Mouse (Mus musculus): ENCODE data around the gene Wdr25. TPM values are rescaled to one million over a fixed set of nuclear protein-coding genes. Genes with fewer than 3 reads are reported as not detected.
"Not testable (repeated sequence)": the region's sequence is repeated elsewhere in the genome, so short reads cannot be mapped to it uniquely, and the experiment has no call there.

The Wdr25 gene
- polyA plus RNA-seq (2012; rRNA removed), result 5.5 and 9.4 TPM in 2 replicates

DNA sequence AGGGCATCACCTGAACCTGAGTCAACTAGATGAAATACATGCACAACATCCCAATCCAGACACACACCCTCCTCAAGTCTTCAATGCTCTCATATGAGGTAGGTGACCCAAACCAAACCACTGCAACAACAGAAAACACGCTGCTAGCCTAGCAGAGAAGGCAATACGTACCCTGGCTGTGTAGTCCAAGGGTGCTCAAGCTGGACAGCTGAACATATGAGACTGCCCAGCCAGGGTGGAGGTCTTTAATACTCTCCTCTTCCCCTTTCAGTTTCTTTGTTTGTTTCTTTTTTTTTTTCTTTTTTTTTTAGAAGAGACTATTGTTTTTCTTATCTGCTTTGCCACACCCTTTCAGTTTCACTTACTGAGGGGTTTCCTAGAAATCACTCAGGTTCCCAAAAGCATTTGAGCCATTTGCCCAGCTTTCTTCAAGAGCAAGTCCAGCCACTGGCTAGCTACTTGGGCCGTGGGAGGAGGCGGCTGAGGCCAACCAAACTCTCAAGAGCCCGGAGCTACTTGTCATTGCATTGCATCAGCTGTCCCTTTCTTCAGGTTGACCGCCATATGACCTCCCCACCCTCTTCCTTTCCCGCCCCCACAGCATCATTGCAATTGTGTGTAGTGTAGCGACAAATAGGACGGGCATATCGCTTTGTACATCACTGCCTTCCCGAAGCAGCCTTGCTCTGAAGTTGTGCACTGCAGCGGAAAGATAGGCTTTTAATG lies at the start of gene Wdr25:
Gene Wdr25, plus strand, starts transcription at position 643 of the 726 bp plus-strand sequence.
- no peak for DNase-seq (ENCODE audit: low read depth, low spot score)
- WGBS, result 10% methylated on average over 12 of the region's 12 CpGs

DNA sequence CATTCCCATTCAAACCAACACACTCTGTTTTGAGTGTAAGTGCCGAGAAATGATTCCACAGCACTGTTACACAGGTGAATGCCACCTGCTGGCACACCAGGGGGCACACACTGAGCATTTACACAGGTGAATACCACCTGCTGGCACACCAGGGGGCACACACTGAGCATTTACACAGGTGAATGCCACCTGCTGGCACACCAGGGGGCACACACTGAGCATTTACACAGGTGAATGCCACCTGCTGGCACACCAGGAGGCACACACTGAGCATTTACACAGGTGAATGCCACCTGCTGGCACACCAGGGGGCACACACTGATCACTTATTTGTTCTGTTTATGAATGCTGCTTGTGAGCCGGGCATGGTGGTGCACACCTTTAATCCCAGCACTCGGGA lies 45.4 kb upstream of the Wdr25 start:
- not testable (repeated sequence) for DNase-seq (ENCODE audit: low read depth, low spot score)
- WGBS, result 64% methylated on average over 3 of the region's 3 CpGs

DNA sequence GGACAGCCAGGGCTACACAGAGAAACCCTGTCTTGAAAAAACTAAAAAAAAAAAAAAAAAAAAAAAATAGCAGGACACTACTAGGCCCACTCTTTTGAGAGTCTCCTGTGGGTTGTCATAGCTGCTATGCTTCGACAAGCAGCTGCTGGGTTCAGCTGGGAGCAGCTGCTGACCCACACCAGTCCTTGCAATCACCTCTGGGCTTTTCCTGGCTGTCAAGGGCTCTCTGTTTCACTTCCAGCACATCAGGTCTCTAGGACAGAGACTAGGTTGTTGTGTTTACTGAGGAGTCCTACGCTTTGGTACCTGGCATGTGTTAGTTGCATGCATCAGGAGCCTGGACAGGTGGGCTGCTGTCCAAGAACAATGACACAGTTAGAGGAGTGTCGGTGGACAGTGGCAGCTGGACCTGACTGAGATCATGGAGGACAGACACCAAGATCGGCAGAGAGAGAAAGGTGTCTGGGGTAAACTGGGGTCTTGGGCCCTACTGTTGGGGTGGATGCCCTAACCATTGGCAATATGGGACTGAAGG lies 43.9 kb upstream of the Wdr25 start:
- WGBS, result 68% methylated on average over 4 of the region's 4 CpGs
- no peak for DNase-seq (ENCODE audit: low read depth, low spot score)

DNA sequence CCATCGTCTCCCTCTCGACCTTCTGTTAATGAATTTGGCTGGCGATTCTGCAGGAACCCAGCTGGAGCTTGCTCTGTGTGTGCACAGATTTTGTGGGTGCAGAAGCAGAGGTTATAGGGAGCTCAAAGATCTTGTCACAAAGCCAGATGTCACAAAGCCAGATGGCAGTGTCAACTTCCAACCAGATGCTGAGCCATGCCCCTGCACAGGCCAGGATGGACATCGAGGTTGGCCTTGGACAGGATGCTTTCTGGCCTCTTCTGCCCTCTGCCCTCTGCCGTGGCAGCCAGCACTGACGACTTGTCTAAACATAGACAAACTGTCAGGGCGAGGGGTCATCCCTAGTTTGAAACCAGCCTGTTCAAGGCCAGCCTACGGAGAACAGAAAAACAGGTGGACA lies 43.3 kb upstream of the Wdr25 start:
- DNase-seq (ENCODE audit: low read depth, low spot score), result no peak
- WGBS, result 54% methylated on average over 8 of the region's 8 CpGs

- WGBS, result 87% methylated on average over 8 of the region's 8 CpGs
- no peak for DNase-seq (ENCODE audit: low read depth, low spot score)
Observed at GRCm38 (mm10) chr12:108850886-108851285, 42.5 kb upstream of the Wdr25 start.

- DNase-seq (ENCODE audit: low read depth, low spot score), result no peak
- WGBS, result 88% methylated on average over 8 of the region's 8 CpGs
Observed at GRCm38 (mm10) chr12:108852822-108853221, 40.6 kb upstream of the Wdr25 start.

DNA sequence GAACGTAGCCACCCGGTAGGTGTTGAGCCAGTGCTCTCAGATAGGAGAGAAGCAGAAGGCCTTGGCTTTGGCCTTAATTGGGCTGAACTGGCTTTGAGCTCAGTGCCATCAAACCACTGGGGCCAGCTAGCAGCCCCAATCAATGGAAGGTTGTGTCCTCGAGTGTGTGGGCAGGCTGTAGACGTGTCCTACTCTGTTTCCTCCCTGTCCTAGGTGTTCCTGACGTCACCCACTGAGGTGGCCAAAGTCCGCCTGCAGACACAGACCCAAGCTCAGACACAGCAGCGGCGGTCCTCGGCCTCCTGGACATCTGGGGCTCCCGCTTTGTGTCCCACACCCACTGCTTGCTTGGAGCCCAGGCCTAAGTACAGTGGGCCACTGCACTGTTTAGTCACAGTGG lies 38.4 kb upstream of the Wdr25 start:
- 68% methylated on average over 10 of the region's 10 CpGs for WGBS
- DNase-seq (ENCODE audit: low read depth, low spot score), result no peak

DNA sequence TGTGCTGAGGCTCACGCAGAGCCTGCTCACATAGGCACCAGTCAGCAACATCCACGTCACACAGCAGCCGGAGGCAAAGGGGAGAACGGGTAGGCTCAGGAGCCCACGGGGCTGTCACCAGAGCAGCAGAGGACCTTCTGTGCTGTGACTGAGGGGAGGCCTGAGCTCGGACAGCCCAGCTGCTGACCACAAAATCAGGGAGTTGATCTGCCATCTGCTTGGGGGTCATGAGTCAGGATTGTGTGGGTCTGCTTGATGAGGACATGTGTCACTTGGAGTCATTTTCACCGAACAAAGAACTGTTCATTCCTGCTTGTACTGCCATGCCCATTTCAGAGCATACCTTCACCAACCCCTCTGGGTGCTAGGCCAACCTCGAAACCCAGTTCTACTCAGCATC lies 37.2 kb upstream of the Wdr25 start:
- DNase-seq (ENCODE audit: low read depth, low spot score), result no peak
- WGBS, result 85% methylated on average over 8 of the region's 8 CpGs

DNA sequence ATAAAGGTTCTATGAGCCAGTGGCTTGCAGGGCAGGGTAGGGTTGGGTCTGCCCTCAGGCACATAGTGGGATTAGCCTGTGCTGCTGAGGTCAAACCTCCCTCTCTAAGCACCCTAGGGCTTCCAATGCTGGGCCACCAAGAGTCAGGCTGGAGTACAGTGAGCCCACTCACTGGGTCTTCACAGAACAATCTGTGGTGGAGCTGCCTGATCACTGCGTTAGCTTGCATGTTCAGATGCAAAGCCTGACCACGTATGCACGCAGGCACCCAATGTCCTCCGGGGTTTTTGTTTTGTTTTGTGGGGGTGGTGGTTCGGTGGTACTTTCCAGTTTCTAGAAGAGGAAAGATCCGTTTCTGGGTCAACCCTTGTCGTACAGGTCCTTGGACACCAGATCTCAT lies 36.3 kb upstream of the Wdr25 start:
- 76% methylated on average over 7 of the region's 7 CpGs for WGBS
- no peak for DNase-seq (ENCODE audit: low read depth, low spot score)

GRCm38 (mm10) chr12:108857589-108858184 lies 35.7 kb upstream of the Wdr25 start:
- WGBS, result 71% methylated on average over 7 of the region's 7 CpGs
- DNase-seq (ENCODE audit: low read depth, low spot score), result no peak

- WGBS, result 84% methylated on average over 5 of the region's 5 CpGs
- no peak for DNase-seq (ENCODE audit: low read depth, low spot score)
Observed at GRCm38 (mm10) chr12:108858486-108858885, 34.9 kb upstream of the Wdr25 start.

DNA sequence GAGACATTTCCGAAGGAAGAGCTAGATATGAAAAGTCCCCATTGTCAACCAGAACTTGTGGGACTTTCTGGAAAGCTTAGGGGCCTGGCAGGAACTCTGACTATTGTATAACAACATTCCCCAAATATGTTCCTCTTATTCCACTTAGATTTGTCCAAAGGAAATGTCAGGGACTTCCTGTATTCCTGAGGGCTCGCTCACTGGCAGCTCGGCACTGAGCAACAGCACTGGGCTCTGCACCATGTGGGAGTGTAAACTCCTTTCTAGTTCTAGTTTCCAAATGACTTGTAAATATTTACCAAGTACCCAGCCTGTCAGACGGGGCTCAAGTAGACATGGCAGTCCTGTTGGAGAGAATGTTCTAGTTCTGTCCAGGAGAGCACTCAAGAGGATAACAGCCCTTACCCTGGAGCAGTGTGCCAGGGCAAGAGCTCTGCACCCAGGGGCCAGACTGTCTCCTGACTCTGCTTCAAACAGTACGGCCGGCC lies 28.4 kb upstream of the Wdr25 start:
- 32% methylated on average over 6 of the region's 6 CpGs for WGBS
- DNase-seq (ENCODE audit: low read depth, low spot score), result no peak

GRCm38 (mm10) chr12:108869575-108869974 lies 23.9 kb upstream of the Wdr25 start:
- no peak for DNase-seq (ENCODE audit: low read depth, low spot score)
- 75% methylated on average over 2 of the region's 2 CpGs for WGBS

GRCm38 (mm10) chr12:108873122-108873521 lies 20.3 kb upstream of the Wdr25 start:
- no peak for DNase-seq (ENCODE audit: low read depth, low spot score)
- whole genome bisulfite sequencing, result 74% methylated on average over 5 of the region's 5 CpGs

- 94% methylated on average over 4 of the region's 4 CpGs for WGBS
- no peak for DNase-seq (ENCODE audit: low read depth, low spot score)
Observed at GRCm38 (mm10) chr12:108879138-108879537, 14.3 kb upstream of the Wdr25 start.

DNA sequence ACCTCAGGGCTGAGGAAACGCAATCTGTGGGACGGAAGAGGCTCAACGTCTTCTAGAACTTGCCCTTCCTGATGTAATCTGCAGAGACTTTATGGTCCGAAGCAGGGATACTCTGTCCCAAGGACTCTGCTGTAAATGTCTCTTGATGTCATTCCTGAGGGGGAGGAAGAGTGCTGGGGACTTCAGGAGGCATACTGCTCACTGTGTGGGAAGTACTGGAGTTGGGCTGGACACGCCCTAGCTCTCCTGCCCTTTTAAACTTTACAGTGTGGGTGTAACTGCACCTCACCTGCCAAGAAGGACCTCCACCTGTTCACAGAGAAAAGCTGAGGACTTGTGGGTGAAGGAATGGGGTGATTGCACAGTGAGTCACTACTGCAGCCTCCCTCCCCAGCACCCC lies 12.8 kb upstream of the Wdr25 start:
- peak; percentile 89 for DNase-seq (ENCODE audit: low read depth, low spot score)
- WGBS, result 40% methylated on average over 5 of the region's 5 CpGs

DNA sequence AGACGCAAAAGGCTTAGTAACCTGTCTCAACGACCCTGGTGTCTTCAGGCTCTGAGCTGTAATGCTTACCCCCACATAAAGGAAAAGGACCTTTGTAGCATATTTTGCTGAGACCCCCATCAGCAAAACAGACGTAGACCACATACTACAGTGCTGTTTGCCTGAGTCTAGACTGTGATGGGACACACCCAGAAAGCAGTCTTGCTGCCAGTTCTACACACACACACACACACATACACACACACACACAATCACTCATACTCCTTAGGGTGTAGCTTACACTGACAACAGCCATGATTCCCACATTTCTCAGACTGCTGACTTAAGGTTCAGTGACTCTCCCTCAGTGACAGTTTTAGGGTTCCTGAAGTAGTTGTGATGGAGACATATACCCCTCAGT lies 12.2 kb upstream of the Wdr25 start:
- DNase-seq (ENCODE audit: low read depth, low spot score), result no peak
- WGBS, result 32% methylated on average over 3 of the region's 3 CpGs

DNA sequence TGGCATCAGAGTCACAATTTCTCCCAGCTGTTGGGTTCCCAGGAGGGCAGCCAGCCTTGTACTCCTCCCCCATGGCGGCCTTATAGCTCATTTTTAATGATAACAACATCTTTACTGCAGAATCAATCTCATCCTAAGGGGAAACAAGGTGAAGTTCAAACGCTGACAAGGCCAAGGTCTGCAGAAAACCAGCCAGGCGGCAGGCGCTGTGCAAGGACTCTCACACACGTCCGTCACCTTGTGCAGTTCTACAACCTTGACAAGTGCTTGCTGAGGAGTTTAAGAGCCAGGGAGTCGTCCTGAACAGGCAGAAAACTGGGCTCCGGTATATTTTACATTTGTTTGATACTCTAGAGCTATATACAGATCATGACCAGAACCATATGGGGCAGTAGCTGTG lies 10.7 kb upstream of the Wdr25 start:
- no peak for DNase-seq (ENCODE audit: low read depth, low spot score)
- 81% methylated on average over 8 of the region's 8 CpGs for WGBS

DNA sequence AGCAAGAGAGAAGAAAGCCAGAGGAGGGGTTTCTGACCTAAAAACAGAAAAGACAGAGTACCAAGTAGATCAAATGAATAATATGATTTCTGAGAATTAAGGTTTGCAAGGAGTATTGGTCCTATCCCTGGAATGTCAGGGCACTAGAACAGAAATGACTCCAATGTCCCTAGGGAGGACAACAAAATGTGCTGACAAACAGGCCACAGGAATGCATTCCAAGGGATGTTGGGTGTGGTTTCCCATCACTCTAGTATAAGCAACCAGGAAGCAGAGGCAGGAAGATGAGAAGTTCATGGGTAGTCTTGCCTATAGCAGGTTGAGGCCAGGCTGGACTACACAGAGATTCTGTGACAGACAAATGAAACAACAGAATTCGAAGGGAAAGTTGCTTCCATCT lies 7.5 kb upstream of the Wdr25 start:
- WGBS, result 72% methylated on average over 1 of the region's 1 CpGs
- no peak for DNase-seq (ENCODE audit: low read depth, low spot score)

DNA sequence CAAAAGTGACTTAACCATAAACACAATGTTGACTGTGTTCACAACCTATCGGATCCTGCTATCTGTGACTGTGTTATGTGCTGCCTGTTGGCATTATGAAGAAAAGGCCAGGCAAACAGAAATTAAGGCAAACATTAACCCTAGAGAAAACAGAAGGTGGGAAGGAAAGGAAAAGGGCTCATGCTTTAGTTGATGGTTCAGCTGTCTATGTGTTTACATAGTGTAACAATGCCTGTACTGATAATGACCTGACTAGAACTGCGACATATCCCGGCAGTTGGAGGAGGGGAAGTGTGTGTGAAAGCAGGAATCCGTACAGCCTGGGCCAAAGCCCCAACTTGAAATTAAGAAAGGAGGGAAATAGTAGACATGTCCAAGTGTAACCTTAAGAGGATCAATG lies 6.4 kb upstream of the Wdr25 start:
- DNase-seq (ENCODE audit: low read depth, low spot score), result no peak
- WGBS, result 32% methylated on average over 4 of the region's 4 CpGs

GRCm38 (mm10) chr12:108888632-108889031 lies 4.8 kb upstream of the Wdr25 start:
- WGBS, result 30% methylated on average over 4 of the region's 4 CpGs
- no peak for DNase-seq (ENCODE audit: low read depth, low spot score)
